Mouse (Mus musculus): Measurements from ENCODE around the gene Hoxb9.

DNA sequence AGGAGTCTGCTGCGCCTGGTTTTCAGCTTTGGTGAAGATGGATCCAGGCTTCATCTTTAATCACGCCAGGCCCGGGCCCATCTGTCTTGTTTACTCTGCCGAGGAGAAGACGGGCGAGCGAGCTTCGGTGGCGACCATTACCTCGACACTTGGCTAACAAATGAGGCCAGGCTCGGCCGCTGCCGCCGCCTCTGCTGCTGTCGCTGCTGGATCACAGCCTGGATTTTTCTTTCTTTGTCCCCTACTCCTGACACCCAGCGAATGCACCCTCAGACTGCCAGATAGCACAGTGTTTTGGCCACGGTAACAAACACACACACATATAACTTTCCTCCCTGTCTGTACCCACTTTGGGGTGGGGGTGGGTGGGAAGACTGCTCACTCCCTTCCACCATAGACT is 49.4 kb downstream of the Hoxb9 start:
- TF ChIP-seq POLR2A (IDR thresholded peaks at IDR 0.05; ENCODE audit: extremely low read depth, insufficient read depth, low read length) (no peak), CTCF (IDR thresholded peaks at IDR 0.05; ENCODE audit: extremely low read depth, insufficient read depth, low read length) (no peak)

Measured in cortical plate, adult 2 months (tissue).